Mouse (Mus musculus): ENCODE data around the gene Kalrn. TPM values are rescaled to one million over a fixed set of nuclear protein-coding genes. Genes with fewer than 3 reads are reported as not detected.
A peak's percentile ranks its signal among the peaks of the same experiment; 100 is the strongest.

Kalrn gene
- total RNA-seq, 2 experiments from 2014 or later = 7.2 to 10.4 TPM

GRCm38 (mm10) chr16:34003566-34004127 lies 569.7 kb downstream of the Kalrn start:
- DNase-seq (ENCODE audit: low spot score in 2 of 2) = peak in 1 of 2 experiments; percentile 2

GRCm38 (mm10) chr16:34000715-34001114 lies 572.6 kb downstream of the Kalrn start:
- DNase-seq (ENCODE audit: low spot score in 2 of 2) = no peak

GRCm38 (mm10) chr16:33999388-33999787 lies 573.9 kb downstream of the Kalrn start:
- DNase-seq (ENCODE audit: low spot score in 2 of 2) = peak; percentile 17 to 35

GRCm38 (mm10) chr16:33998011-33998410 lies 575.3 kb downstream of the Kalrn start:
- no peak for DNase-seq (ENCODE audit: low spot score in 2 of 2)

- peak; percentile 42 to 48 for DNase-seq (ENCODE audit: low spot score in 2 of 2)
Measured at GRCm38 (mm10) chr16:33996030-33996429, 577.3 kb downstream of the Kalrn start.

GRCm38 (mm10) chr16:33995496-33995895 lies 577.8 kb downstream of the Kalrn start:
- DNase-seq (ENCODE audit: low spot score in 2 of 2) = no peak

GRCm38 (mm10) chr16:33994321-33994720 lies 579.0 kb downstream of the Kalrn start:
- no peak for DNase-seq (ENCODE audit: low spot score in 2 of 2)

GRCm38 (mm10) chr16:33990712-33991111 lies 582.6 kb downstream of the Kalrn start:
- DNase-seq (ENCODE audit: low spot score in 2 of 2) = peak in 1 of 2 experiments; percentile 5

GRCm38 (mm10) chr16:33989106-33989505 lies 584.2 kb downstream of the Kalrn start:
- no peak for DNase-seq (ENCODE audit: low spot score in 2 of 2)

GRCm38 (mm10) chr16:33988358-33989012 lies 584.8 kb downstream of the Kalrn start:
- peak; percentile 65 to 66 for DNase-seq (ENCODE audit: low spot score in 2 of 2)

- DNase-seq (ENCODE audit: low spot score in 2 of 2) = peak in 1 of 2 experiments; percentile 10
Measured at GRCm38 (mm10) chr16:33986993-33987392, 586.3 kb downstream of the Kalrn start.

- DNase-seq (ENCODE audit: low spot score in 2 of 2) = peak in 1 of 2 experiments; percentile 6
Measured at GRCm38 (mm10) chr16:33985372-33985771, 588.0 kb downstream of the Kalrn start.

- no peak for DNase-seq (ENCODE audit: low spot score in 2 of 2)
Measured at GRCm38 (mm10) chr16:33983712-33984111, 589.6 kb downstream of the Kalrn start.

- DNase-seq (ENCODE audit: low spot score in 2 of 2) = no peak
Measured at GRCm38 (mm10) chr16:33979855-33980254, 593.5 kb downstream of the Kalrn start.

- no peak for DNase-seq (ENCODE audit: low spot score in 2 of 2)
Measured at GRCm38 (mm10) chr16:33967283-33967640, 606.1 kb downstream of the Kalrn start.

- DNase-seq (ENCODE audit: low spot score in 2 of 2) = peak; percentile 81 to 87
Measured at GRCm38 (mm10) chr16:33966538-33967282, 606.6 kb downstream of the Kalrn start, which contains the start of gene Umps. Umps (minus strand) TSS chr16:33967038.

GRCm38 (mm10) chr16:33965878-33966537 lies 607.3 kb downstream of the Kalrn start:
- DNase-seq (ENCODE audit: low spot score in 2 of 2) = peak in 1 of 2 experiments; percentile 52

GRCm38 (mm10) chr16:33963509-33963908 lies 609.8 kb downstream of the Kalrn start:
- DNase-seq (ENCODE audit: low spot score in 2 of 2) = no peak

GRCm38 (mm10) chr16:33954793-33955192 lies 618.5 kb downstream of the Kalrn start:
- DNase-seq (ENCODE audit: low spot score in 2 of 2) = no peak

GRCm38 (mm10) chr16:33953008-33953407 lies 620.3 kb downstream of the Kalrn start:
- DNase-seq (ENCODE audit: low spot score in 2 of 2) = no peak

GRCm38 (mm10) chr16:33950830-33951229 lies 622.5 kb downstream of the Kalrn start:
- peak; percentile 87 to 89 for DNase-seq (ENCODE audit: low spot score in 2 of 2)
